Mouse (Mus musculus): ENCODE results near the gene Ipo9.

The Ipo9 gene

DNA sequence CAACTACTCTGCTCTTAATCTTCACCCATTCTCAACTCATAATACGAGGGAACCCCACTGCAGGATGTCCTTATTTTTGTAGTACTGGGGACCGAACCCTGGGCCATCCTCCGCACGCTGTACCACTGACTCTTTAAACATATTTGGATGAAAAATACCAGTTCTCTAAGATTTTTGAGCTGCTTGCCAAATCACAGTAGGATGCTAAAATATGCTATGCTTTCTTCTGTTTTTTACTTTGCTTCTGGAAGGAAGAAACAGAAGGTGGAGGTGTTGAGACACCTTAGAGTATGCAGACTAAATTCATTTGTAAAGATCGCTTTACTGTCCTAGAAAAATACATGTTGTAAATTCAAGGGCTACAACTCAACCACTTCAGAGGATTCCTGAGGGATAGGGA, 46.1 kb downstream of the Ipo9 start:
- POLR2A ChIA-PET, result interaction anchor here in 2 of 4 experiments (0.9 to 2.8 kb wide), 3 partner anchors 9 to 10 kb away, joined by 3 to 8 read pairs (median 4); partner anchors contain the start of gene Shisa4 (in 1 of the 2)

DNA sequence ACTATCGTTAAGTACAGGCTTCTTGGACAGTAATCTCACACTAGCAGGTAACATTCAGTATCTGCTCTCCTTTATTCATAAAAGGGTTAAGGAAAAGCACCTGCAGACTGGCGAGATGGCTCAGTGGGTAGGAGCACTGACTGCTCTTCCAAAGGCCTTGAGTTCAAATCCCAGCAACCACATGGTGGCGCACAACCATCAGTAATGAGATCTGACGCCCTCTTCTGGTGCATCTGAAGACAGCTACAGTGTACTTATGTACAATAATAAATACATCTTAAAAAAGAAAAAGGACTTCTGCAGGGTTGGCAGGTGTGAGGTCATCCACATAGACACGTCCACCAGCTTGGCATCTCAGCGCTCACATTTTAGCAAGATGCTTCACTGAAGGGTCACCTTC, 48.7 kb downstream of the Ipo9 start:
- ChIA-PET CTCF (interaction anchor here in 2 of 4 experiments (0.7 to 3.0 kb wide), 10 partner anchors 9 to 317 kb away, joined by 3 to 25 read pairs (median 4); partner anchors contain the start of gene Rnpep (in 1 of the 2)), POLR2A (interaction anchor here in 3 of 4 experiments (0.5 to 1.5 kb wide), 5 partner anchors 13 to 441 kb away, joined by 3 to 4 read pairs (median 3); partner anchors contain the start of gene Elf3 (in 1 of the 3))

More for the DNA sequence above, 46.1 kb downstream of the Ipo9 start:
- CTCF ChIA-PET, result interaction anchor here in 1 of 4 experiments (0.9 to 3.0 kb wide), 2 partner anchors 160 to 212 kb away, joined by 3 to 25 read pairs; no protein-coding TSS in a partner anchor

GRCm38 (mm10) chr1:135380071-135380991, 50.0 kb downstream of the Ipo9 start:
- POLR2A ChIA-PET, result interaction anchor here (0.6 to 2.2 kb wide), 18 partner anchors 9 to 361 kb away, joined by 3 to 4 read pairs (median 3); partner anchors contain the start of genes Elf3 (in 1 of the 4) and Lmod1 (in 1 of the 4)
- CTCF ChIA-PET, result interaction anchor here (0.5 to 2.3 kb wide), 21 partner anchors 8 to 1387 kb away, joined by 3 to 9 read pairs (median 4); no protein-coding TSS in a partner anchor

- ChIA-PET CTCF (interaction anchor here (0.6 to 2.3 kb wide), 6 partner anchors 122 to 392 kb away, joined by 3 to 6 read pairs (median 3); no protein-coding TSS in a partner anchor), POLR2A (interaction anchor here in 3 of 4 experiments (0.9 to 2.2 kb wide), 4 partner anchors 10 to 207 kb away, joined by 3 to 4 read pairs (median 4); no protein-coding TSS in a partner anchor)
These were observed 51.3 kb downstream of the Ipo9 start for GRCm38 (mm10) chr1:135379048-135379447.

DNA sequence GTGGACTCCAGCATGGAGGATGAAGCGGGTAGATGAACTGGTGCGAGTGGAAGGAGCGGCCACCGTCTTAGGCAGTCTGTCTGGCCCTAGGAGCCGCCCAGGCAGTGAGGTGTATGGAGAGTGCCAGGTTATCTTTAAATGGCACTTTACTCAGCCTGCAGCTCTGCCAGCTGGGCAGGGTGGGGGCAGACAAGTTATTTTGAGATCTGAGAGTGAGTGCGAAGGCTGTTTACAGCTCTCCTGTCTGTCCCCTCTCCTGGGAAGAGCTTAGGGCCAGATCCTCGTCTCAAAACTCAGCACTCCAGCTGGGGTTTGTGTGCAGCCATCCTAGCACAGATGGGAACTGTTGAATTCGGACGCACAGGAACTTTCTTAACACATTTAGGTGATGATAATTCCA, 51.7 kb downstream of the Ipo9 start:
- ChIA-PET CTCF (interaction anchor here in 3 of 4 experiments (0.6 to 2.3 kb wide), 5 partner anchors 122 to 392 kb away, joined by 3 to 6 read pairs (median 3); no protein-coding TSS in a partner anchor), POLR2A (interaction anchor here in 2 of 4 experiments (0.9 to 2.2 kb wide), 3 partner anchors 10 to 122 kb away, joined by 3 to 4 read pairs (median 3); no protein-coding TSS in a partner anchor)

- CTCF ChIA-PET, result interaction anchor here in 2 of 4 experiments (0.6 to 1.3 kb wide), 5 partner anchors 20 to 306 kb away, joined by 3 read pairs; partner anchors contain the start of gene Ptpn7 (in 1 of the 2)
- POLR2A ChIA-PET, result interaction anchor here (0.6 to 2.6 kb wide), 11 partner anchors 9 to 597 kb away, joined by 3 to 9 read pairs (median 4); partner anchors contain the start of gene Timm17a (in 1 of the 4)
These were observed 55.3 kb downstream of the Ipo9 start, which contains the start of gene Shisa4 for GRCm38 (mm10) chr1:135374868-135375581. Gene Shisa4 (minus strand): TSS chr1:135375237.

- CTCF ChIA-PET, result interaction anchor here in 2 of 4 experiments (0.7 to 1.6 kb wide), 6 partner anchors 20 to 307 kb away, joined by 3 to 5 read pairs (median 3); no protein-coding TSS in a partner anchor
- POLR2A ChIA-PET, result interaction anchor here in 3 of 4 experiments (0.7 to 2.6 kb wide), 13 partner anchors 8 to 596 kb away, joined by 3 to 9 read pairs (median 4); partner anchors contain the start of gene Timm17a (in 1 of the 3)
These were observed 56.0 kb downstream of the Ipo9 start for GRCm38 (mm10) chr1:135374175-135374867.

GRCm38 (mm10) chr1:135373171-135373677, 57.1 kb downstream of the Ipo9 start:
- POLR2A ChIA-PET, result interaction anchor here (0.5 to 2.6 kb wide), 12 partner anchors 8 to 727 kb away, joined by 3 to 9 read pairs (median 3); partner anchors contain the start of genes Syt2 (in 1 of the 4) and Timm17a (in 1 of the 4)

GRCm38 (mm10) chr1:135369415-135369814, 60.9 kb downstream of the Ipo9 start:
- POLR2A ChIA-PET, result interaction anchor here in 3 of 4 experiments (0.6 to 2.0 kb wide), 26 partner anchors 11 to 407 kb away, joined by 3 to 12 read pairs (median 4); partner anchors contain the start of genes Elf3 (in 2 of the 3), Rnpep (in 1 of the 3) and Ube2t (in 1 of the 3)
- CTCF ChIA-PET, result interaction anchor here (0.6 to 3.4 kb wide), 29 partner anchors 13 to 322 kb away, joined by 3 to 28 read pairs (median 5); partner anchors contain the start of genes Elf3 (in 1 of the 4), Ipo9 (in 1 of the 4), Ptpn7 (in 1 of the 4) and Rnpep (in 1 of the 4)

More at GRCm38 (mm10) chr1:135373171-135373677, 57.1 kb downstream of the Ipo9 start:
- CTCF ChIA-PET, result interaction anchor here in 3 of 4 experiments (0.6 to 1.6 kb wide), 6 partner anchors 9 to 243 kb away, joined by 3 to 6 read pairs (median 4); no protein-coding TSS in a partner anchor

- CTCF ChIA-PET, result interaction anchor here (0.5 to 3.4 kb wide), 40 partner anchors 11 to 730 kb away, joined by 3 to 28 read pairs (median 4); partner anchors contain the start of genes Elf3 (in 1 of the 4), Ipo9 (in 1 of the 4), Ptpn7 (in 1 of the 4) and Rnpep (in 1 of the 4)
- POLR2A ChIA-PET, result interaction anchor here in 3 of 4 experiments (0.6 to 2.0 kb wide), 35 partner anchors 10 to 407 kb away, joined by 3 to 12 read pairs (median 4); partner anchors contain the start of genes Elf3 (in 2 of the 3), Rnpep (in 1 of the 3) and Ube2t (in 1 of the 3)
These were observed 61.3 kb downstream of the Ipo9 start for GRCm38 (mm10) chr1:135368982-135369381.

DNA sequence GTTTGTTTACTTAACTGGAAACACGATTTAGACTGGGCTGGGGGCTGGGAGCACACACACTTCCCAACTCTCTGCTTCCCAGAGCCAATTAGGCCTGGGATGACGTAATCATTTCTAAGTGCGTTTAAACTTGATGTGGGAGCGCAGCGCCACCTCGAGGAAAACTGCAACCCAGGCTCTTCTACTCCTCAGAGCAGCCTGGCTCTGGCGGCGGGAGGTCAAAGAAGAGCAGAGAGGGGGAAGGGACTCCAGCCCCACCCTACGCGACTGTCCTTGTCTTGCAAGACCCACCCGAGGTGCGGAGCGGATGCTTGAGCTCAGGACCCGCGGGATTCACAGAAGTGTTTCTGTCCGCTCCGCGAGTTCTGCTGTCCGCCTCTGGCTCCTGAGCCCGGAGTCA, 62.1 kb downstream of the Ipo9 start:
- ChIA-PET POLR2A (interaction anchor here in 3 of 4 experiments (0.6 to 2.0 kb wide), 36 partner anchors 10 to 1065 kb away, joined by 3 to 12 read pairs (median 4); partner anchors contain the start of genes Elf3 (in 1 of the 3) and Ube2t (in 1 of the 3)), CTCF (interaction anchor here (0.7 to 3.4 kb wide), 34 partner anchors 12 to 730 kb away, joined by 3 to 28 read pairs (median 5); partner anchors contain the start of genes Elf3 (in 1 of the 4) and Ipo9 (in 1 of the 4))

GRCm38 (mm10) chr1:135367595-135367994, 62.7 kb downstream of the Ipo9 start:
- ChIA-PET CTCF (interaction anchor here in 3 of 4 experiments (0.8 to 3.4 kb wide), 13 partner anchors 13 to 261 kb away, joined by 3 to 28 read pairs (median 7); partner anchors contain the start of genes Elf3 (in 1 of the 3) and Ipo9 (in 1 of the 3)), POLR2A (interaction anchor here in 3 of 4 experiments (1.0 to 2.0 kb wide), 9 partner anchors 12 to 262 kb away, joined by 3 to 7 read pairs (median 5); partner anchors contain the start of genes Arl8a (in 1 of the 3) and Elf3 (in 1 of the 3))

GRCm38 (mm10) chr1:135367005-135367404, 63.3 kb downstream of the Ipo9 start:
- ChIA-PET POLR2A (interaction anchor here in 3 of 4 experiments (0.6 to 1.9 kb wide), 11 partner anchors 9 to 220 kb away, joined by 3 to 7 read pairs (median 4); partner anchors contain the start of genes Arl8a (in 1 of the 3), Elf3 (in 1 of the 3) and Shisa4 (in 1 of the 3)), CTCF (interaction anchor here in 3 of 4 experiments (0.5 to 3.4 kb wide), 8 partner anchors 106 to 579 kb away, joined by 3 to 28 read pairs (median 4); partner anchors contain the start of gene Elf3 (in 1 of the 3))

DNA sequence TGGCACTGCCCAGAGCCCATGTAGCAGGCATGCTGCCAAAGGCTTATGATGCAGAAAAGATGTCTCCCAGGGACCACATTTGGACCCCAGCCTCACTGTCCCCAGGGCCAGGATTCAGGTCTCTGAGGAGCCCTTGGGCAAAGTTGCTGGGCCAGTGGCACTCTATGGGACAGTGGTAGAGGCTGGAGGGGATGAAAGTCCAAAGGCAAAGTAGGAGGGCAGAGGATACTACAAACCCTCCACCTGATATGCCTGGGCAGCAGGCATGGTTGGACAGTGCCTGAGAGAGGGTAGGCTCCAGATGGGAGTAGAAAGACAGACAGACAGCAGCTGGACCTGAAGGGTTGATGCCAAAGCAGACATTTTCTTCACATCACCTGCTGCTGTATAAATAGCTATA, 63.9 kb downstream of the Ipo9 start:
- POLR2A ChIA-PET, result interaction anchor here in 3 of 4 experiments (0.6 to 2.4 kb wide), 9 partner anchors 9 to 219 kb away, joined by 3 to 6 read pairs (median 4); partner anchors contain the start of genes Arl8a (in 1 of the 3), Elf3 (in 1 of the 3) and Shisa4 (in 1 of the 3)
- CTCF ChIA-PET, result interaction anchor here in 2 of 4 experiments (0.8 to 3.4 kb wide), 6 partner anchors 105 to 389 kb away, joined by 3 to 23 read pairs (median 4); partner anchors contain the start of gene Elf3 (in 1 of the 2)

DNA sequence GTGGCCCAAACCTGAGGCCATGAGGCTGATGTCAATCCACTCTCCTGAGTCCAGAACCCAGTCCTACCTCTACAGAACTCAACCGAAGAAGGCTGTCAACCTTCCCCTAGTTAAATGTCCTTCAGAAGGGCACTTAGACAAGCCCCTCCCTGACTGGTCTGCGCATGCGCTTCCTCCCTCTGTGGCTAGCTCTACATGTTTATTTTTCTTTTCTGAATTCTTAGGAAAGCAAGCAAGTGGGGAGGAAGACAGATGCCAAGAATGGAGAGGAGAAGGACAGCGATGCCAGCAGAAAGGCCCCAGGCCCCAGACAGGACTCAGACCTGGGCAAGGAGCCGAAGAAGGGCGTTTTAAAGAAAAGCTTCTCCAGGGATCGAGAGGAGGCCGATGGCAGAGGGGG, 66.9 kb downstream of the Ipo9 start:
- CTCF ChIA-PET, result interaction anchor here in 2 of 4 experiments (0.6 to 0.7 kb wide), 2 partner anchors 65 to 79 kb away, joined by 4 to 5 read pairs; no protein-coding TSS in a partner anchor
- POLR2A ChIA-PET, result interaction anchor here in 2 of 4 experiments (1.2 to 1.4 kb wide), 3 partner anchors 51 to 105 kb away, joined by 3 to 4 read pairs (median 3); partner anchors contain the start of gene Elf3 (in 2 of the 2)

All from embryonic stem cell, embryonic (primary cell).